Mouse (Mus musculus) heart, adult 2 months (tissue): ENCODE data around the gene Hs3st2. TPM values are rescaled to one million over a fixed set of nuclear protein-coding genes. Genes with fewer than 3 reads are reported as not detected.
"Not testable (repeated sequence)": the region's sequence is repeated elsewhere in the genome, so short reads cannot be mapped to it uniquely, and the experiment has no call there.

Source experiments
- DNase-seq, 2 experiments: peaks; one replicate each; pipeline ENCODE4 v3.0.0; 2021
- H3K27ac ChIP-seq: fragments of 200-600 bp; 2 replicates; pipeline ENCODE4 v1.8.1; 2022
- H3K27me3 ChIP-seq: fragments of 200-500 bp; 2 replicates; pipeline ENCODE4 v1.6.1; 2012; ENCODE audit warnings: mild to moderate bottlenecking, low read length, inconsistent platforms, mixed read lengths; ENCODE audit not compliant: control insufficient read depth, insufficient read depth
- H3K36me3 ChIP-seq: fragments of 200-500 bp; 2 replicates; pipeline ENCODE4 v1.6.1; 2012; ENCODE audit warnings: low read length, inconsistent platforms; ENCODE audit not compliant: control insufficient read depth, insufficient read depth
- H3K4me1 ChIP-seq: fragments of 200-500 bp; 2 replicates; pipeline ENCODE4 v1.6.1; 2011; ENCODE audit warnings: low read length; ENCODE audit not compliant: control insufficient read depth, insufficient read depth
- H3K4me3 ChIP-seq: fragments of 200-600 bp; 2 replicates; pipeline ENCODE4 v1.8.1; 2022
- H3K79me2 ChIP-seq: fragments of 200-500 bp; replicated peaks from 2 replicates; pipeline ENCODE4 v1.6.1; 2012; ENCODE audit warnings: mild to moderate bottlenecking, inconsistent platforms, low read length, moderate library complexity, mixed read lengths; ENCODE audit not compliant: control insufficient read depth, insufficient read depth
- H3K9ac ChIP-seq: fragments of 200-500 bp; 2 replicates; pipeline ENCODE4 v1.6.1; 2012; ENCODE audit warnings: low read depth, mild to moderate bottlenecking, control low read depth, inconsistent platforms, low read length, mixed read lengths
- CTCF ChIP-seq: fragments of 200-600 bp; IDR thresholded peaks from 2 replicates; pipeline ENCODE4 v1.8.1; 2022; ENCODE audit warnings: antibody characterized with exemption, mild to moderate bottlenecking, moderate library complexity
- EP300 ChIP-seq: fragments of 200-500 bp; IDR thresholded peaks from 2 replicates; pipeline ENCODE4 v1.6.1; 2011; ENCODE audit warnings: low read depth, low read length, control low read depth; ENCODE audit not compliant: insufficient read depth
- POLR2A ChIP-seq: fragments of 200-500 bp; IDR thresholded peaks from 2 replicates; pipeline ENCODE4 v1.6.1; 2011; ENCODE audit warnings: mild to moderate bottlenecking, low read depth, low read length, control low read depth; ENCODE audit not compliant: insufficient read depth
- WGBS: fragments of 180-500 bp; shearing (Covaris S2); methylation state at CpG from one replicate; pipeline ENCODE4 v1.1.7; 2018; 5-methylcytosine and 5-hydroxymethylcytosine counted together
- intact Hi-C: fragments of 180-260 bp; cut with DNase I; formaldehyde crosslinking; loops from one replicate; pipeline ENCODE4 v1.15.1; 2025
- long read RNA-seq: library from polyadenylated mRNA; stranded (forward); transcript quantifications from one replicate; pipeline ENCODE4 v2.0.0, GENCODE M21; 2021
- polyA plus RNA-seq: library from polyadenylated mRNA; depleted of rRNA; stranded (reverse); fragments of >200 nt; gene quantifications from 2 replicates; pipeline ENCODE4 v1.2.3, GENCODE M21; 2012; rRNA removed
- total RNA-seq, 2 experiments: library from RNA; stranded (reverse); gene quantifications; 2 replicates each; pipeline ENCODE4 v1.2.3; 2021

Gene Hs3st2
- total RNA-seq: not detected
- polyA plus RNA-seq: not detected in 2 replicates
- long read RNA-seq: 0 reads

DNA sequence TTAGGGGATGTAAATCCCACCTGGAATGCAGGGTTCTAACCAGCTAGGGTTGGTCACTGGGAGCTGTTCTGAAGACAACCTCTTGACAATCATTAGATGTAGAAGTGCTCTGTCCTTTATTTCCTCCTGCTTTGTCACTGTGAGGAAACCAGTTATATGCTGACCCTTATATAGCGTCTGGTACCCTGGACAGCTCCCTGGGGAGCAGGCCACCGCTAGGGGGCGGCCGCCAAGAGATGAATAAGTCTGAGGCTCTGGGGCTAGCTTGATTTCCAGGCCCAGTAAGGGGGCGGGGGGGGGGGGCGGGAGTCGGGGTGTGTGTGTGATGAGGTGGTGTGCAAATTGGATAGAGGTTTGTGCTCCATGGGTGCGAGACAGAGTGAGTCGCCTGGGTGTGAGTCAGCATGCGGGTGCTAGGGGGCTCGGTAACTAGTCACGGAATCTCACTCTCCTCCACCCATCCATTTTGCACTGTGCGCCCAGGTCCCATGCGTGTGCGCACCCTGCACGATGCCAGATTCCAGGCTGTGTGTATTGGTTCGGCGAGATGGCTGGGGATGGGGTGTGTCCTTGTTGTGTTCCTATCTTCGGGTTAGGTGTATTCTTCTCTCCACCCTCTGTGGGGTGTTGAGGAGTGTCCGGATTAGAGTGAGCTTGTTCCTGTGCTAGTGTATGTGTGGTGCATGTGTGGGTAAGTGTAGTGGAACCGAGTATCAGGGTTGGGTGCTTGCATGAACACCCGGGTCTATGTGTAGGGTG is at the start of gene Hs3st2:
TSS of gene Hs3st2 (plus strand) at position 635 of the 759 bp plus-strand sequence.
- Histone ChIP-seq H3K9ac (no peak within 1 kb of the TSS), H3K4me1 (no peaks in the 10 kb centered on the region), H3K36me3 (no peaks in the 10 kb centered on the region), H3K4me3 (no peak within 1 kb of the TSS), H3K27me3 (peaks cover 6% of the 10 kb centered on the region), H3K79me2 (no peaks in the 10 kb centered on the region), H3K27ac (no peak within 1 kb of the TSS)
- 4% methylated on average over 22 of the region's 22 CpGs for WGBS
- TF ChIP-seq CTCF (peak; percentile 51), EP300 (no peak)
- intact Hi-C loops: no loop called here
- DNase-seq: peak in 1 of 2 experiments; percentile 22

DNA sequence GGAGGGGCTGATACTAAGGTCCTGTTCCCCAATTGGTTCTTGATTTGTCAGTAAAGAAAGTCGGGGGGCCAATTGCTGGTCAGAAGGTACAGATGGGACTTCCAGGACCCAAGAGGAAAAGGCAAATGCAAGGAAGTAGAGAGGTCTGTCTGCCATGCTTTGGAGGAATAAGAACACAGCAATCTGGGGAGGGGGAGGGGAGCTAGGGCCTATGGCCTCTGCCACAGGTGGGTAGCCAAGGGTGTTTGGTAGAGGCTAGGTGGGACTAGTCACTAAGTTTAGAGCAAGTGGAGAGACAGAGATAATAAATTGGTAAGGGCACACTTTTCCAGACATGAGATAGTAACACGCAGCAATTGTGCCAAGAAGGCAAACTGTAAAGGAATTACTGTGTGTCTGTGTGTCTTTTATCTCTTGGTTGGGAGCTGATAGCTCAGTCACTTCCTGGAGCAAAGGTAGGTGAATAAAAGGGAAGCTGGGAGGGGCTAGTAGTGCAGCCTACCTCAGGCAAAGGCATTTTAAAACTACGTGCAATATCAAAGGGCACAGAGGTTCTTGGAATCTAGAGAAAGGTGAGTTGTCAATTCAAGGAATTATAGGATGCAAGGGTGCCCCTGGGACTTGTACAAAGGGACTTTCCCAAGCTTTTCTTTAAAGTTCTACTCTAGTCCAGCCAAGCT is 43.2 kb upstream of the Hs3st2 start:
- Histone ChIP-seq H3K9ac (no peak overlapping the region), H3K4me3 (no peak overlapping the region), H3K27me3 (no peaks in the 10 kb centered on the region), H3K36me3 (no peaks in the 10 kb centered on the region), H3K79me2 (no peaks in the 10 kb centered on the region), H3K4me1 (no peaks in the 10 kb centered on the region), H3K27ac (no peak overlapping the region)
- intact Hi-C loops: no loop called here
- TF ChIP-seq CTCF (no peak), POLR2A (no peak), EP300 (no peak)
- 72% methylated on average over 3 of the region's 3 CpGs for WGBS
- no peak for DNase-seq

DNA sequence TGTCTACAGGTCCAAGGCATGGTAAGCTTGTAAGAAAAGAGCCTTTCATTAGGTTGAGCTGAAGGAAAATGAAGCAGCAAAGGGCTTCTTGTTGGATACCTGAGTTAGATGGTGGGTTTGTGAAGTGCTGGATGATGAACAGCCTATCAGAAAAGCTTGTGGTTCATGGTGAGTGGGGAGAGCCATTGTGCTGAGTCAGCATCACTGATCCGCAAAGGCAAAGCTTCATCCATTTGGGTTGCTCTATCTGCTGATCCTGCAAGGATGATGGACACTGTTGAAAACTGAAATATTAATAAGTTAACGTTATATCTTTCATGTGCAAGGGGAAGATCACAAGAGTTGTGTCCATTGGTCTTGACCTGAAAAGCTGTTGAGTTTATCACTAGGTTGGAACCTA is 40.0 kb upstream of the Hs3st2 start:
- Histone ChIP-seq H3K36me3 (no peaks in the 10 kb centered on the region), H3K27ac (no peak overlapping the region), H3K4me3 (no peak overlapping the region), H3K9ac (no peak overlapping the region), H3K27me3 (no peaks in the 10 kb centered on the region), H3K4me1 (no peaks in the 10 kb centered on the region), H3K79me2 (no peaks in the 10 kb centered on the region)
- TF ChIP-seq CTCF (no peak), EP300 (no peak), POLR2A (no peak)
- intact Hi-C loops: no loop called here
- WGBS: 74% methylated on average over 2 of the region's 2 CpGs
- no peak for DNase-seq

DNA sequence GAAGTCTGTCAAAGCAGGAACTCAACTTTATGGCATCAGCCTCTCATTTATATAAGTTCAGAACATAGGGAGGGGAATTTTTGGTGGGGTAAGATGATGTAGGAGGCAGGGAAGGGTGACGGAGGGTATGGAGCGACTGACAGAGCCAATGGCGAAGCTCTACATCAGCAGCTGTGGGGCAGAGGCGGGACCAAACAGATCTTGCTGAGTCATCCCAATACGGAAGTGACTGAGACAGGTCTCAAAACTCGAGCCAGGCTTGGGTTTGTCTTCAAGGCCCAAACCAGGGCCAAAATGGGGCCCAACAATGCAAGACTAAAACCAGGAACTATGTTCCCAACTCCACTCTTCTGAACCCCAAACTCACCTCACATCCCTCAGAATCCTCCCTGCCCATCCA is 30.2 kb upstream of the Hs3st2 start:
- DNase-seq, H3K4me3 ChIP-seq, H3K79me2 ChIP-seq, H3K27me3 ChIP-seq, H3K9ac ChIP-seq, H3K36me3 ChIP-seq, H3K27ac ChIP-seq, intact Hi-C loops, H3K4me1 ChIP-seq: not testable (repeated sequence)
- WGBS: 82% methylated on average over 6 of the region's 6 CpGs

DNA sequence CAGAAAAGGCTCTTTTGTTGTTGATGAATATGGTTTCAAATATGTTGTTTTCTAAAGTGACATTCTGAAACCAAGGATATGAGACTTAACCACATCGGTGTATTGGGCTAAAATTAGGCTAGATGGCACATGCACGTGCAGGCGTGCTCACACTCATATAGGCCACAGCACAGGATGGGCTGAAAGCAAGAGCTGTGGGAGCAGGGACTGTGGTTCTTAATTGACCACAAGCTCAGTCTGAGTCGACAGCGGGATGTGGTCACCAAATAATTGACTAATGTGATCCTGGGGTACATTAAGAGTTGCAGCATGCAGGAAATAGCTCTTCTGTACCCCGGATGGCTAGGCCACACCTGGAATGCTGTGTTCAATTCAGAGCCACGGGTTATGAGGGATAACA is 26.1 kb upstream of the Hs3st2 start:
- no peaks in the 10 kb centered on the region for H3K27me3 ChIP-seq
- no peaks in the 10 kb centered on the region for H3K79me2 ChIP-seq
- TF ChIP-seq POLR2A: no peak
- TF ChIP-seq CTCF: no peak
- TF ChIP-seq EP300: no peak
- DNase-seq: no peak
- no peak overlapping the region for H3K9ac ChIP-seq
- no peak overlapping the region for H3K4me3 ChIP-seq
- H3K4me1 ChIP-seq: no peaks in the 10 kb centered on the region
- WGBS: 83% methylated on average over 7 of the region's 7 CpGs
- intact Hi-C loops: no loop called here
- no peaks in the 10 kb centered on the region for H3K36me3 ChIP-seq
- H3K27ac ChIP-seq: no peak overlapping the region

DNA sequence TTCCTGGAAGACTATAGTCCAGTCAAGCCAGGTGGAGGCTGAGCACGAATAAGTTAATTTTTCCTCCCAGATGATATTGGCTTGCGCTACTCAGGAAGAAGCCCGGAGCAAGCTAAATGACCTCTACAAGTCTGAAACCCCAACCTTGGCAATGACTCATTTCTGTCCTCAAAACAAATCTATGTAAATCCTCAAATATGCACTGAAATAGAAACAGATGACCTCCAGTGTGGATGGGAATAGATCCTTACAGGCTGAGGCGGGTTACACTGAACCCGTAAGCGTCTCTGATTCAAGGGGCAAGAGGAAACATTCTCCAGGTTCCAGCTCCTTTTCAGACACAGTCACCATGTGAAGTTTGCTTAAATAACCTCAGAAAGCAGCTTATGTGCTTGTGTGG is 24.5 kb upstream of the Hs3st2 start:
- H3K36me3 ChIP-seq: no peaks in the 10 kb centered on the region
- DNase-seq: no peak
- 77% methylated on average over 6 of the region's 6 CpGs for WGBS
- H3K27me3 ChIP-seq: no peaks in the 10 kb centered on the region
- H3K9ac ChIP-seq: no peak overlapping the region
- no peak overlapping the region for H3K27ac ChIP-seq
- intact Hi-C loops: no loop called here
- H3K4me3 ChIP-seq: no peak overlapping the region
- H3K79me2 ChIP-seq: no peaks in the 10 kb centered on the region
- TF ChIP-seq CTCF (no peak), POLR2A (no peak), EP300 (no peak)
- no peaks in the 10 kb centered on the region for H3K4me1 ChIP-seq
